Mouse (Mus musculus): ENCODE results near the gene Osbpl2.
"Not testable (repeated sequence)": the region's sequence is repeated elsewhere in the genome, so short reads cannot be mapped to it uniquely, and the experiment has no call there.

The Osbpl2 gene

GRCm38 (mm10) chr2:180154796-180155195 is 35.7 kb downstream of the Osbpl2 start:
- DNase-seq (ENCODE audit: low spot score in 2 of 2): no peak

GRCm38 (mm10) chr2:180158627-180159026 is 39.5 kb downstream of the Osbpl2 start:
- no peak for DNase-seq (ENCODE audit: low spot score in 2 of 2)

GRCm38 (mm10) chr2:180165855-180166254 is 46.7 kb downstream of the Osbpl2 start:
- DNase-seq (ENCODE audit: low spot score in 2 of 2): no peak

GRCm38 (mm10) chr2:180166869-180167268 is 47.8 kb downstream of the Osbpl2 start:
- DNase-seq (ENCODE audit: low spot score in 2 of 2): no peak

GRCm38 (mm10) chr2:180170151-180170805 is 51.2 kb downstream of the Osbpl2 start:
- DNase-seq (ENCODE audit: low spot score in 2 of 2): no peak

GRCm38 (mm10) chr2:180170806-180171521 is 51.9 kb downstream of the Osbpl2 start, which contains the start of gene Adrm1:
TSS of gene Adrm1 (plus strand) at chr2:180171485.
- peak; percentile 93 to 97 for DNase-seq (ENCODE audit: low spot score in 2 of 2)

GRCm38 (mm10) chr2:180171522-180172070 is 52.5 kb downstream of the Osbpl2 start:
- DNase-seq (ENCODE audit: low spot score in 2 of 2): no peak

- no peak for DNase-seq (ENCODE audit: low spot score in 2 of 2)
Observed at GRCm38 (mm10) chr2:180172152-180172551, 53.0 kb downstream of the Osbpl2 start.

GRCm38 (mm10) chr2:180173163-180173562 is 54.1 kb downstream of the Osbpl2 start:
- DNase-seq (ENCODE audit: low spot score in 2 of 2): no peak

- DNase-seq (ENCODE audit: low spot score in 2 of 2): not testable (repeated sequence)
Observed at GRCm38 (mm10) chr2:180173711-180174110, 54.6 kb downstream of the Osbpl2 start.

- no peak for DNase-seq (ENCODE audit: low spot score in 2 of 2)
Observed at GRCm38 (mm10) chr2:180174121-180174520, 55.0 kb downstream of the Osbpl2 start.

GRCm38 (mm10) chr2:180175725-180176124 is 56.6 kb downstream of the Osbpl2 start:
- no peak for DNase-seq (ENCODE audit: low spot score in 2 of 2)

GRCm38 (mm10) chr2:180181542-180181941 is 62.4 kb downstream of the Osbpl2 start:
- no peak for DNase-seq (ENCODE audit: low spot score in 2 of 2)

- DNase-seq (ENCODE audit: low spot score in 2 of 2): no peak
Observed at GRCm38 (mm10) chr2:180184011-180184751, 65.1 kb downstream of the Osbpl2 start.

- DNase-seq (ENCODE audit: low spot score in 2 of 2): no peak
Observed at GRCm38 (mm10) chr2:180184752-180185109, 65.6 kb downstream of the Osbpl2 start.

GRCm38 (mm10) chr2:180185686-180186085 is 66.6 kb downstream of the Osbpl2 start:
- no peak for DNase-seq (ENCODE audit: low spot score in 2 of 2)

- DNase-seq (ENCODE audit: low spot score in 2 of 2): no peak
Observed at GRCm38 (mm10) chr2:180187362-180187761, 68.3 kb downstream of the Osbpl2 start.

GRCm38 (mm10) chr2:180196610-180197322 is 77.7 kb downstream of the Osbpl2 start:
- no peak for DNase-seq (ENCODE audit: low spot score in 2 of 2)

- no peak for DNase-seq (ENCODE audit: low spot score in 2 of 2)
Observed at GRCm38 (mm10) chr2:180197323-180198037, 78.4 kb downstream of the Osbpl2 start.

- no peak for DNase-seq (ENCODE audit: low spot score in 2 of 2)
Observed at GRCm38 (mm10) chr2:180198782-180199181, 79.7 kb downstream of the Osbpl2 start.

GRCm38 (mm10) chr2:180200681-180201080 is 81.6 kb downstream of the Osbpl2 start:
- no peak for DNase-seq (ENCODE audit: low spot score in 2 of 2)

Measured in frontal cortex, postnatal 14 days (tissue).